Mouse (Mus musculus) ES-Bruce4 (cell line): ENCODE measurements at regions not wholly inside any gene's neighbourhood (a gene's known extent, or its start where the extent isn't known, plus 50 kb on each side); places are given as distances from the start of the nearest gene placed in this dataset.

ENCODE experiments used
- CTCF ChIP-seq: IDR thresholded peaks from one replicate; pipeline ENCODE4 v1.8.1; 2011; ENCODE audit warnings: low read depth, low read length
- EP300 ChIP-seq: IDR thresholded peaks from 2 replicates; pipeline ENCODE4 v1.6.1; 2011; ENCODE audit warnings: low read depth, low read length; ENCODE audit not compliant: insufficient read depth
- POLR2A ChIP-seq: IDR thresholded peaks from one replicate; pipeline ENCODE4 v1.8.1; 2011; ENCODE audit warnings: low read length; ENCODE audit not compliant: insufficient read depth

GRCm38 (mm10) chr4:7171637-7172417, 1067.0 kb downstream of the Car8 start:
- TF ChIP-seq CTCF (no peak), POLR2A (no peak), EP300 (no peak)
